Mouse (Mus musculus) CD4-positive, CD25-positive, alpha-beta regulatory T cell, adult 4 months (primary cell): ENCODE data around the gene Fhad1. TPM values are rescaled to one million over a fixed set of nuclear protein-coding genes. Genes with fewer than 3 reads are reported as not detected.

ENCODE experiments used
- ATAC-seq: one replicate; pipeline ENCODE4 v1.8.0; 2017
- polyA plus RNA-seq, 2 experiments: library from polyadenylated mRNA; unstranded; fragments of 100-300 nt; shearing (Covaris generic); gene quantifications; one replicate each; pipeline ENCODE4 v1.2.1; 2017

Fhad1 gene
- polyA plus RNA-seq, 2 experiments from 2014 or later, result 1.0 TPM; not detected in 1

GRCm38 (mm10) chr4:141930001-141930400 lies 84.9 kb downstream of the Fhad1 start:
- no peak for ATAC-seq

DNA sequence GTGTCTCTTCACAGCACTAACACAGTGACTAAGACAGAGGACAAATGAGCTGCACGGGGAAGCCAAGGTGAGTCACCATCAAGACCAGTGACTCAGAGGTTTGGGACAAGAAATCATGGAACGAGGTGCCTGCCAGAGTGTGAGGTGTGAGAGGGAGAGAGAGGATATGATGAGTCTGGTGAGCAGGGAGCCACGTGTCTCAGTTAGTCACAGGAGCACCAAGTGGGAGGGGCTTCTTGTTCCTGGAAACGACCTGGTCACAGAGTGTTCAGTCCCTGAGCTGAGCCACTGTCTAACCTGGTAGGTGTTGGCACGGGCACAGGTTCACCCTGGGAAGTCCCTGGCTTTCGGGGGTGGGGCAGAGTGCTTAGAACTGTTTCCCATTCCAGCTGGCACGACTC lies 86.0 kb downstream of the Fhad1 start:
- ATAC-seq, result no peak

GRCm38 (mm10) chr4:141925781-141926345 lies 89.0 kb downstream of the Fhad1 start:
- no peak for ATAC-seq

- ATAC-seq, result no peak
Measured at GRCm38 (mm10) chr4:141923961-141924360, 90.9 kb downstream of the Fhad1 start.

GRCm38 (mm10) chr4:141920391-141920790 lies 94.5 kb downstream of the Fhad1 start:
- ATAC-seq, result no peak

DNA sequence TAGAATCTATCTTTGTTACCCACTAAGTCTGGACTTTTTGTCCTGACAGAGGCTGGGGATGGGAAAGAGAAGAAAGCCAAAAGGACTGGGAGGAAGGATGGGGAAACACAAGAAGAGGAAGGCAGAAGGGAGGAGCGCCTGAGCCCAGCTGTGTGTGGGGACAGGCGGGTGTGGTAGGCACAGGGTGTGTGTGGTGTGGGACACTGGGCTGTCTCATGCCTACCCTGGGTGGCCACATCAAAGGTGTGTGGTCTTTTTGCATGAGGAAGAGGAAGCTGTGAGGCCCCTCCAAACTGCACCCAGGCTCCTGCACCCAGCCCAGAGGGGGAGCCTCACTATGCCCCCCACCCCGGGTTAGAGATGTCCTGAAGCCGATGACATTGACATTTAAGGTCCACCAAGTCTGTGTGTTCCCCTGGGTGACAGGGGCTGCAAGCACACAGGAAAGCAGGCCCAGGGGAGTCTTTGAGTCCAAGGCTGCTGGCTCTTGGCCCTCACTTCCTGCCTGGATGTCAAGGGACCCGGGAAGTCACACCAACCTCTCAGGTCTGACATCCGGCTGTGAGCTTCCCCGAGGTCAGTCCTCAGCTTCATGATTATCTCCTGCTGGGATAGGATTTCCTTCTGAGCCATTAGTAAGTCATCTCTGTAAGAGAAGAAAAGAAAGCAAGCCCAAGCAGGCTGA lies 97.0 kb downstream of the Fhad1 start:
- ATAC-seq, result no peak

- ATAC-seq, result no peak
Measured at GRCm38 (mm10) chr4:141914040-141914439, 100.8 kb downstream of the Fhad1 start.

- ATAC-seq, result no peak
Measured at GRCm38 (mm10) chr4:141913201-141913993, 101.5 kb downstream of the Fhad1 start.

- ATAC-seq, result no peak
Measured at GRCm38 (mm10) chr4:141904710-141905109, 110.2 kb downstream of the Fhad1 start.

DNA sequence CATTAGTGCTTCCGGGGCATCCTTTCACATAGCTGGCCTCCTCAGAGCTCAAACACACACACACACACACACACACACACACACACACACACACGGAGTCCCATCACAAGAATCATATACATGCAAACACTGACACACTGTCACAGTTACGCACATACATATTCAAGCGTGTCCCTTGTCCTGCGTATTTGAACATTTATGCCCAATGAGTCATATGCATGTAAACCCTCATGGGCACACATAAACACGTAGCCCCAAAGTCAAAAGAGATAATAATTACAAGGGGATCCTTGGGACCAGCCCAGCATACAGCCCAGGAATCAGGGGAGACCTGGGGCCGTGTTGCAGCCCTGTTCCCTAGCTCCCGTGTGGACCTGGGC lies 112.4 kb downstream of the Fhad1 start:
- no peak for ATAC-seq

DNA sequence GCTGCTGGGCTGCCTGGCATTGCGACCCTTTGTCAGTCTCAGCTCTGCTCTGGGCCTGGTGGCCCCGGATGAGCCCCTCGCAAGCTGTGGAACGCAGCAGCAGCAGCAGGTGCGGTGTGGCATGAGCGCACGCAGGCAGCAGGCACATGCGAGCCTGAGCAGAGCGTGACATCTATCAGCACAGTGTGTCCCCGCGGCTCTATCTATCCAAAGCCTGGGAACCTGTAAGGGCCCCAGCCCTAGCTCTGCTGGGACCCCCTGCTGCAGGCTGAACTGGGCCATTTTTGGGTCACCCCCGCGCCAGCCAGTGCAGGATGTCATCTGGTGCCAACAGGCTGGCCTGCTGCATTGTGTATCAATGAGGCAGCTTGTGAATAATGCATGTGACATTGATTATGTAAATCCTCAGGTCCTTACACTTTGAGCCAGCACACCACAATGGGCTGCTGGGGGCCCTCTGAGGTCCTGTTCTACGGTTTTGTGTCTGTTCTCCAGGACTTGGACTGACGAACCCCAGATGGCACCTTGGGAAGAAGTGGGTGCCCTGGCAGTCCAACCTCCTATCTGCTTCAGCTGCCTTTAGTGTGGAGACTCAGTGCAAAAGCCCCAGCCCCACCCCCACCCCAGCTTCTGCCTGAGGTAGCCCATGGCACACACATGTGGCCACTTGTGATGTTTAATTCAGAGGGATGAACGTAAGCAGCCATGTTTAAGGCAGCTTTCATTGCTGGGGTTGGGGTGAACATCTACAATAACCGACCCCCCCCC lies 113.0 kb downstream of the Fhad1 start:
- no peak for ATAC-seq

DNA sequence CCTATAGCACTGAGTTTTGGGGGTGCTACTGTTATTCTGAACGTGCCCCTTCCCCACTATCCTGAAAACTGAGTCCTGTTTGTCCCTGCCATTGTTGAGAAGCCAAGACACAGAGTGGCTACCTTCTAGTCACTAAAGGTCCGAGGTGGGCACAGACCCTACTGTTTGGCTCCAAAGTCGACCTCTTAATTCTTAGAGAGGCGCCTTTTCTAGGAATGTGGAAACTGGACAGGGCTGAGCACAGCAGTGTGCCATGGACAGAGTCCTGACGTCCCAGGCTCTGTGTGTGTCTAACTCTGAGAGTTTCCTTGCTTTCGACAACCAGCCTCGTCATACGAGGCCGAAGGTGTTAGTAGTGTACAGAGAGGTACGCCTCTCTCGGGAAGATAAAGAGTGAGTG lies 114.5 kb downstream of the Fhad1 start:
- ATAC-seq, result no peak

- ATAC-seq, result no peak
Measured at GRCm38 (mm10) chr4:141899936-141900335, 114.9 kb downstream of the Fhad1 start.

DNA sequence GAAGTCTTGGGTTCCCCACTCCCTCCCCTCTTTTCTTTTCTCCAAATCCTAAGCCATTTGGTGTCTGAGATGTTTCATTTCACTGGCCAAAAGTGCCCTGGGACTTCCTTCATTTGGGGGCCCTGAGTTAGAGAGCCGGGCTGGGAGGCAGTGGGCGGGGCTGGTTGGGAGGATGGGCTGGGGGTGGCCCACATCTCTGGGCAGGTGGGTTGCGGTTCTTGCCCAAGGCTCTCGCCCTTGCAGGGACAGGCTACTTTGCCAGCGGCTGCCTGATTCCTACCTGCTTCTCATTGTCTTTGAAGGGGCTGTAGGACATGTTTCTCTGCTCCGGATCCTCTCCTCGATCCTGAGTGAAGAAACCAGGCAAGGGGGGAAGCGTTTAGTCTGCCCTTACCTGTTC lies 116.0 kb downstream of the Fhad1 start:
- no peak for ATAC-seq

DNA sequence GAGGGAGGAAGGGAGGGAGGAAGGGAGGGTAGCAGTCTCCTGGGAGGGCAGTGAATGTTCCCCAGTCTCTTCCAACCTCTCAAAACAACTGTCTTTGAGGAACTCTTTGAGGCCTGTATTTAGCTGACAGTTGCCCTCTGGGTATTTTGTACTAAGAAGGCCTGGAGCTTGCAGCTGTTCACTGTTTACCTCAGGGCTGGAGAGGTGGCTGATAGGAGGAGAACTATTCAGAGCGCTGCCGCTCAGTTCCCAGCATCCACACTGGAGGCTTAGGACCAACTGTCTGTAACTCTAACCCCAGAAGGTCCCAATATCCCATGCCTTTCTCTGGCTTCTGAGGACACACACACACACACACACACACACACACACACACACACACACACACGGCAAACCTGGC lies 117.0 kb downstream of the Fhad1 start:
- no peak for ATAC-seq

DNA sequence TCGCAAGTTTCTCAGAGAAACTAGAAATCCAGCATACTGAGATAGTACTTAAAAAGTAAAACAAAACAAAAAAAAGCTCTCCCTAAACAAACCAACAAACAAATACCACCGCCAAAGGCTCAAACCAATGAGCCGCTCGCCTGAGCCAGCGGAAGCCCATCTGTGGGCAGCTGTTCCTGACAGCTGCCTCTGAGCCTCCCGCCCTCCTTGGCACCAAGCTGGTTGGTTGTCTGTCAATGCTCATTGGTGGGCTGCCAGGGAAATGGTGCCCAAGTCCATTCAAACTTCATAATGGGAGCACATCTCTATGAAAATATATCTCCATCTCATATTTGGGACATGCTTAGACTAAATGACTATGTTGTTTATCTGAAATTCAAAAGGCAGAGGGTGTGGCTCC lies 117.7 kb downstream of the Fhad1 start:
- no peak for ATAC-seq

DNA sequence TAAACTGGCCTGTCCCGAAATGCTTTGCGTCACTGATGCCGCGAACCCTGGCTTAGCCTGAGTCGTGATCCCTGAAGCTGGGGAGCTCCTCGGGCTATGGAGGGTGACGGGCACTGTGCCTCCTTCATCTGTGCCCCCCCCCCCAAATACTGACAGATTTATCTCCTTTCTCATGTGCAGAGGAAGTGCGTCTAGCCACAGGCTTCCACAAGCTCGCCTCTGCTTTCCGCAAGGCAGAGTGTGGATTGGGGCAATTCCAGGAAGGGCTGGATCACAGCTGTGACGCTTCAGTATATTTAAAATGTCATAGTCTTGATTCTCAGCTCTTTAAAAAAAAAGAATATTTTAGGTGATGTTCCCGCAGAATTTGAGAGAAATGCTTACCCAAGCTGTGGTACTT lies 119.1 kb downstream of the Fhad1 start:
- no peak for ATAC-seq

DNA sequence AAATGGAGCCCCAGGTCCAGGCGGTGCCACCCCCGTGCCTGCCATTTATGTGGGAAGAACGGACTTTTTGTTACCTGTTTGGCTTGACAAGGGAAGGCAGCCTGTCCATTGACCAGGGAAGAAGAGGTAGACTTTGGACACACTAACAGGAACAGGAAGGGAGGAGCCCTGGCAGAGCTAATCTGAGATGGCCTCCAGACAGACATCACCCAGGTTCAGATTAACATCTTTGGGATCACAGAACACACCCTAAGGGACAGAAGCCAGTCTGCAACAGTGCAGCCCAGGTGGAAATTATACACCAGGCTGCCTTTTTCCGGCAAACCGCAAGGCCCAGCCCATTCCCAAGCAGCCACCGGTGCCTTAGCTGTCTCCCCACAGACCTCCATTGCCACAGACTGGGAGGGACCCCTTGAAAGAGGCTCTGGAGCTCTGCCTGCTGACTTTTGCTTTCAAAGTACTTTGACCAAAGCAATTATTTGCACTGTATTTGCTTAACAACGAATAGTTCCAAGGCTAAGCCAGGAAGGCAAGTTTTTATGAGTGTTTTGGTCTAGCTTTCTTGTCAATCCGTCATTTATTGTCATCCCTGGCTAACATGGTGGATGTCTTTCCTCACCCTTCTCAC lies 121.6 kb downstream of the Fhad1 start:
- no peak for ATAC-seq

DNA sequence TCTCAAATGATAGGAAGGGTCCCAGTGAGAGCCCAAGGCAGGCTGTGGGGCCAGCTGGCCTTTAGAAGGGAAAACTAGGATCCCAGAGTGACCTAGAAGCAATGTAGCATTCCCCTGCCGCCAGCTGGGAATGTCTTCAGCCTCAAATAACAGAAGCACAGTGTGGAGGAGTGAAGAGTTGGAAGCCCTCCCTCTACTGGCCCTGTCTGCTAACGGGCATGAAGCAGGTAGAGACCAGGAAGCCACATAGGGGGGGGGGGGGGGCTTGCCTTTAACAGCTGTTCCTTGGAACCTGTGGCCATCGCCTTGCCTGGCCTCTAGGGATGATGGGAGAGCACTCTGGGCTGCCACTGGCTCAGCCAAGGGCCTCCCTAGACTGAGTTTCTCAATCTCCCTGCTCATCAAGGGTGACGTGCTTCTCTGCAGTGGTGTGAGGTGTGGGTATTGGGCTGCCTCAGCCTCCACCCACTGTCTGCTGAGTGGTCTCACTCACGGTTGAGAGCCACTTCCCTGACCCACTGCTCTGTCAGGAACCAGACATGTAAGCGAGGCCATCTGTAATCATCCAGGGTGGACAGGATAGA lies 128.4 kb downstream of the Fhad1 start:
- ATAC-seq, result no peak

- no peak for ATAC-seq
Measured at GRCm38 (mm10) chr4:141885451-141885850, 129.4 kb downstream of the Fhad1 start.

- ATAC-seq, result no peak
Measured at GRCm38 (mm10) chr4:141882858-141883257, 132.0 kb downstream of the Fhad1 start.

DNA sequence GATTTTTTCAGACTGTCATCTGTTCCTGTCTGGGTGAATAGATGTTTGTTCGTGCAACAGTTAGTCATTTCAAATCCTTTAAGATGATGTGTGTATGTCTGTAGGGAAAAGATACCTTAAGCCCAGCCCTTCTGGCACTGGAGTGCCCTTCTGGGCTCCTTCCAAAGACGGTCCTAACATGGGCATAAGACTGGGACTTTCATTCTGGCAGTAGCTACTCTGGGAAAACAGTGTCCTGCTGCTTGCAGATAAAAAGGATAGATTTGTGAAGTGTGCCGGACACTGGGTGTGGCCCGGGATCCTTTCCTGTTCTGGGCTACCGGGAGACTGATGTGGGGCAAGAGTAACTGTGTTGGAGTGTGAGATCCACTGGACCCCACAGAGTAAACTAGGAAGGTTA lies 132.9 kb downstream of the Fhad1 start:
- ATAC-seq, result no peak
